Mouse (Mus musculus) kidney, adult 18-20 months (tissue): Measurements from ENCODE around the gene Dpp10.

Experiments used
- DNase-seq: peaks from one replicate; pipeline ENCODE4 v3.0.0; 2021

Dpp10 gene

GRCm38 (mm10) chr1:124044925-124045640, at the start of gene Dpp10:
Gene Dpp10 (minus strand): TSS chr1:124045559.
- DNase-seq, result no peak

GRCm38 (mm10) chr1:124048544-124048943, 3.2 kb upstream of the Dpp10 start:
- DNase-seq, result no peak

GRCm38 (mm10) chr1:124045761-124046300, 472 bp upstream of the Dpp10 start:
- DNase-seq, result no peak

- no peak for DNase-seq
Measured at GRCm38 (mm10) chr1:124044161-124044560, 1.2 kb downstream of the Dpp10 start.

GRCm38 (mm10) chr1:124043421-124043820, 1.9 kb downstream of the Dpp10 start:
- DNase-seq, result no peak

GRCm38 (mm10) chr1:124041559-124041958, 3.8 kb downstream of the Dpp10 start:
- DNase-seq, result no peak

- no peak for DNase-seq
Measured at GRCm38 (mm10) chr1:124035306-124035990, 9.9 kb downstream of the Dpp10 start.

GRCm38 (mm10) chr1:124032677-124033076, 12.7 kb downstream of the Dpp10 start:
- no peak for DNase-seq

- DNase-seq, result no peak
Measured at GRCm38 (mm10) chr1:124031968-124032367, 13.4 kb downstream of the Dpp10 start.

- no peak for DNase-seq
Measured at GRCm38 (mm10) chr1:124002797-124003196, 42.6 kb downstream of the Dpp10 start.

- no peak for DNase-seq
Measured at GRCm38 (mm10) chr1:123995780-123996179, 49.6 kb downstream of the Dpp10 start.

- DNase-seq, result no peak
Measured at GRCm38 (mm10) chr1:123985324-123986024, 59.9 kb downstream of the Dpp10 start.

GRCm38 (mm10) chr1:123978597-123978996, 66.8 kb downstream of the Dpp10 start:
- no peak for DNase-seq

- DNase-seq, result no peak
Measured at GRCm38 (mm10) chr1:123974621-123975020, 70.7 kb downstream of the Dpp10 start.

- no peak for DNase-seq
Measured at GRCm38 (mm10) chr1:123946149-123946548, 99.2 kb downstream of the Dpp10 start.

- no peak for DNase-seq
Measured at GRCm38 (mm10) chr1:123940826-123941225, 104.5 kb downstream of the Dpp10 start.

- no peak for DNase-seq
Measured at GRCm38 (mm10) chr1:123933812-123934727, 111.3 kb downstream of the Dpp10 start.

GRCm38 (mm10) chr1:123928003-123928370, 117.4 kb downstream of the Dpp10 start:
- no peak for DNase-seq

- no peak for DNase-seq
Measured at GRCm38 (mm10) chr1:123927278-123928002, 117.9 kb downstream of the Dpp10 start.

- no peak for DNase-seq
Measured at GRCm38 (mm10) chr1:123924905-123925304, 120.5 kb downstream of the Dpp10 start.

GRCm38 (mm10) chr1:123923907-123924306, 121.5 kb downstream of the Dpp10 start:
- DNase-seq, result no peak

GRCm38 (mm10) chr1:123919606-123920005, 125.8 kb downstream of the Dpp10 start:
- no peak for DNase-seq
